Mouse (Mus musculus) stomach, embryonic 16.5 days (tissue): ENCODE results near the gene Cmtm4. TPM values are rescaled to one million over a fixed set of nuclear protein-coding genes. Genes with fewer than 3 reads are reported as not detected.

ENCODE experiments used
- ATAC-seq: fragments of 200-750 bp; cut with Nextera tagmentation; 2 replicates; pipeline ENCODE4 v1.8.0; 2017; ENCODE audit warnings: moderate number of reproducible peaks, moderate TSS enrichment; ENCODE audit not compliant: insufficient read depth, low FRiP score
- H3K27ac ChIP-seq: fragments of 300-500 bp; sonication (generic); 2 replicates; pipeline ENCODE4 v1.5.1; 2014; ENCODE audit warnings: low read length
- H3K27me3 ChIP-seq: fragments of 300-500 bp; sonication (generic); 2 replicates; pipeline ENCODE4 v1.6.1; 2014; ENCODE audit warnings: low read length, control low read depth, mixed read lengths; ENCODE audit not compliant: control insufficient read depth, insufficient read depth
- H3K36me3 ChIP-seq: fragments of 300-500 bp; sonication (generic); 2 replicates; pipeline ENCODE4 v1.6.1; 2014; ENCODE audit warnings: low read length; ENCODE audit not compliant: control insufficient read depth, insufficient read depth
- H3K4me1 ChIP-seq: fragments of 300-500 bp; sonication (generic); 2 replicates; pipeline ENCODE4 v1.6.1; 2014; ENCODE audit warnings: low read length, control low read depth, mixed read lengths; ENCODE audit not compliant: control insufficient read depth, insufficient read depth
- H3K4me2 ChIP-seq: fragments of 300-500 bp; sonication (generic); 2 replicates; pipeline ENCODE4 v1.6.1; 2014; ENCODE audit warnings: low read depth, low read length, mixed read lengths
- H3K4me3 ChIP-seq: fragments of 300-500 bp; sonication (generic); replicated peaks from 2 replicates; pipeline ENCODE4 v1.5.1; 2014; ENCODE audit warnings: mild to moderate bottlenecking, low read length
- H3K9ac ChIP-seq: fragments of 300-500 bp; sonication (generic); 2 replicates; pipeline ENCODE4 v1.6.1; 2014; ENCODE audit warnings: low read length
- H3K9me3 ChIP-seq: fragments of 300-500 bp; sonication (generic); replicated peaks from 2 replicates; pipeline ENCODE4 v1.6.1; 2016; ENCODE audit warnings: low read length, control low read depth; ENCODE audit not compliant: control insufficient read depth
- WGBS: fragments of 180-500 bp; shearing (Covaris S2); extraction: QIAGEN DNeasy Blood & Tissue Kit; methylation state at CpG from one replicate; pipeline ENCODE4 v1.1.7; 2014; 5-methylcytosine and 5-hydroxymethylcytosine counted together
- polyA plus RNA-seq: library from polyadenylated mRNA; unstranded; fragments of >200 nt; fragmentation: Nextera tagmentation; extraction: Ambion mirVana; gene quantifications from 2 replicates; pipeline ENCODE4 v1.2.1, GENCODE M21; 2015

Gene Cmtm4
- 4.3 and 4.7 TPM in 2 replicates for polyA plus RNA-seq

- peak; percentile 89 for ATAC-seq
- Histone ChIP-seq H3K27ac (peak within 1 kb of the TSS; percentile 90), H3K9me3 (no peaks in the 10 kb centered on the region), H3K4me2 (peak within 1 kb of the TSS; percentile 91), H3K9ac (peak within 1 kb of the TSS; percentile 97), H3K27me3 (no peaks in the 10 kb centered on the region), H3K36me3 (no peaks in the 10 kb centered on the region), H3K4me3 (peak within 1 kb of the TSS; percentile 90), H3K4me1 (peaks cover 23% of the 10 kb centered on the region; the same call in 1 of the 2 replicates)
- 5% methylated on average over 14 of the region's 54 CpGs for WGBS
Observed at GRCm38 (mm10) chr8:104395703-104396357, at the start of gene Cmtm4. Cmtm4 (minus strand) TSS chr8:104395807.

- Histone ChIP-seq H3K9ac (no peak overlapping the region), H3K27ac (no peak overlapping the region), H3K9me3 (no peaks in the 10 kb centered on the region), H3K4me1 (peaks cover 11% of the 10 kb centered on the region), H3K27me3 (no peaks in the 10 kb centered on the region), H3K4me3 (no peak overlapping the region), H3K4me2 (no peak overlapping the region), H3K36me3 (no peaks in the 10 kb centered on the region)
- WGBS = 60% methylated on average over 6 of the region's 6 CpGs
- ATAC-seq = no peak
Observed at GRCm38 (mm10) chr8:104445248-104445647, 49.6 kb upstream of the Cmtm4 start.

GRCm38 (mm10) chr8:104443125-104443679 lies 47.6 kb upstream of the Cmtm4 start:
- Histone ChIP-seq H3K27me3 (no peaks in the 10 kb centered on the region), H3K4me1 (peaks cover 11% of the 10 kb centered on the region), H3K9ac (no peak overlapping the region), H3K27ac (no peak overlapping the region), H3K4me2 (peak overlapping the region; percentile 41; the same call in 1 of the 2 replicates), H3K9me3 (no peaks in the 10 kb centered on the region), H3K36me3 (peaks cover 11% of the 10 kb centered on the region; the same call in 1 of the 2 replicates), H3K4me3 (peak overlapping the region; percentile 68)
- 63% methylated on average over 7 of the region's 7 CpGs for WGBS
- no peak; the same call in 1 of the 2 replicates for ATAC-seq

- WGBS = under 1% methylated on average over 74 of the region's 75 CpGs
- no peaks in the 10 kb centered on the region for H3K27me3 ChIP-seq
- H3K4me3 ChIP-seq = peak within 1 kb of the TSS; percentile 68
- H3K9me3 ChIP-seq = no peaks in the 10 kb centered on the region
- peak within 1 kb of the TSS; percentile 97 for H3K9ac ChIP-seq
- ATAC-seq = peak; percentile 83
- peaks cover 15% of the 10 kb centered on the region for H3K36me3 ChIP-seq
- peak within 1 kb of the TSS; percentile 86 for H3K27ac ChIP-seq
- H3K4me1 ChIP-seq = peaks cover 11% of the 10 kb centered on the region
- H3K4me2 ChIP-seq = peak within 1 kb of the TSS; percentile 78
Observed at GRCm38 (mm10) chr8:104442299-104443124, 46.9 kb upstream of the Cmtm4 start, which contains the start of gene Dync1li2. Dync1li2 (minus strand) TSS chr8:104443047.

GRCm38 (mm10) chr8:104441613-104442012 lies 46.0 kb upstream of the Cmtm4 start:
- no peaks in the 10 kb centered on the region for H3K9me3 ChIP-seq
- peak overlapping the region; percentile 97 for H3K9ac ChIP-seq
- WGBS = 53% methylated on average over 7 of the region's 7 CpGs
- peak overlapping the region; percentile 78 for H3K4me2 ChIP-seq
- 0 out of 2 replicates have a peak overlapping the region, but pooled peaks have one; percentile 86 for H3K27ac ChIP-seq
- peaks cover 23% of the 10 kb centered on the region for H3K36me3 ChIP-seq
- ATAC-seq = no peak
- no peaks in the 10 kb centered on the region for H3K27me3 ChIP-seq
- H3K4me3 ChIP-seq = peak overlapping the region; percentile 68
- peaks cover 11% of the 10 kb centered on the region for H3K4me1 ChIP-seq

- no peak for ATAC-seq
- Histone ChIP-seq H3K4me1 (peaks cover 25% of the 10 kb centered on the region), H3K4me2 (no peak overlapping the region), H3K27ac (no peak overlapping the region), H3K27me3 (no peaks in the 10 kb centered on the region), H3K4me3 (no peak overlapping the region), H3K9me3 (no peaks in the 10 kb centered on the region), H3K9ac (no peak overlapping the region), H3K36me3 (peaks cover 23% of the 10 kb centered on the region)
- 89% methylated on average over 8 of the region's 8 CpGs for WGBS
Observed at GRCm38 (mm10) chr8:104439461-104439860, 43.9 kb upstream of the Cmtm4 start.

GRCm38 (mm10) chr8:104437494-104438135 lies 42.0 kb upstream of the Cmtm4 start:
- Histone ChIP-seq H3K9me3 (no peaks in the 10 kb centered on the region), H3K36me3 (peaks cover 32% of the 10 kb centered on the region), H3K4me3 (no peak overlapping the region), H3K9ac (no peak overlapping the region), H3K27ac (no peak overlapping the region), H3K4me2 (no peak overlapping the region), H3K4me1 (peaks cover 26% of the 10 kb centered on the region), H3K27me3 (no peaks in the 10 kb centered on the region)
- ATAC-seq = no peak
- WGBS = 89% methylated on average over 13 of the region's 13 CpGs

- peaks cover 23% of the 10 kb centered on the region for H3K4me1 ChIP-seq
- H3K9me3 ChIP-seq = no peaks in the 10 kb centered on the region
- H3K4me3 ChIP-seq = no peak overlapping the region
- ATAC-seq = no peak
- H3K36me3 ChIP-seq = peaks cover 39% of the 10 kb centered on the region
- no peak overlapping the region for H3K4me2 ChIP-seq
- no peak overlapping the region for H3K9ac ChIP-seq
- WGBS = 86% methylated on average over 4 of the region's 4 CpGs
- peak overlapping the region; percentile 49 for H3K27ac ChIP-seq
- no peaks in the 10 kb centered on the region for H3K27me3 ChIP-seq
Observed at GRCm38 (mm10) chr8:104436591-104436990, 41.0 kb upstream of the Cmtm4 start.
